Mouse (Mus musculus) skeletal muscle tissue, postnatal 0 days (tissue): Measurements from ENCODE around the gene Olfml1. TPM values are rescaled to one million over a fixed set of nuclear protein-coding genes. Genes with fewer than 3 reads are reported as not detected.

ENCODE experiments used
- polyA plus RNA-seq: library from polyadenylated mRNA; unstranded; fragments of >200 nt; fragmentation: Nextera tagmentation; extraction: Ambion mirVana; gene quantifications from 2 replicates; pipeline ENCODE4 v1.2.1, GENCODE M21; 2015

Gene Olfml1
- polyA plus RNA-seq: 11.5 and 13.4 TPM in 2 replicates

DNA sequence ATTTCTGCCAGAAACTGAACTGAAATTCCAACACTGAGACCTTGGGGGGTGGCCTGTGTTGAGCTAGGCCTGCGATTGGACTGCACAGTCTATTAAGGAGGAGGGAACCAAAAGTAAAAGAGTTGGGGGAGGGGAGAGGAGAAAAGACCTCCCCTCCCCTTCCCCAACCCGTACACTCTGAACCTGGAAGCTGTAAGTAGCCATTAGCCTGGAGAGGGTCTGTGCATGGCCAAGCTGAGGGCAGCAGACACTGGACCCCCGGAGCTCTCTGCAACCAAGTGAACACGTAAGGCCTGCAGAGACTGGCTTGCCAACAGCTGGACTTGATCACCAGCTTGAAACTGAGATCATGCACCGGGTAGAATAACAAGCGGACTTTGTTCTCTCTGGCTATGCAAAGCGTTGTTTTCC is at the start of gene Olfml1:
Gene Olfml1, plus strand, starts transcription at position 186 of the 411 bp plus-strand sequence.

DNA sequence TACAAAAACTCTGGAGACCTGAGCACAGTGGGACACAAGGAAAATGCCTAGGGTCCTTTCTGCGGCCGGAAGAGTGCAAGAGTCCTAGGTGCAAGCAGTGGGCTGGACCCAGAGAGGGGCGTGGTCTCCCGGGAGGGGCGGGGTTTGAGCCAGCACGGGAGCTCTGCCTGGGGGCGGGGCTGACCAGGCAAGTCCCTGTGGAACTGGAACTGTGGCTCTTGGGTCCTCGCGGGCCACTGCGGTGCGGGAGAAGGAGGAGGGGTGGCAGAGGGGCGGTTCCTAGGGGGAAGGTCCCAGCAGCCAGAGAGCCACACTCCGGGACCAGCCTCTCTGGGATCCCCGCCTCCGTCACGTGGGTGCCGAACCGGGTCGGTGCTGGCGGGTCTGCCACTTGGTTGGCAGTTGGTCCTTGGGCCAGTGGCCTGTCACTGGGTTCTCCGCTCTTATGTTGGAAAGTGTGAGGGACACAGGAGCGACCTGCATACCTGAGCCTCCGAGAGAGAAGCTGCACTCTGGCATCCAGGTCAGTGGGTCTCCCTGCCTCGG is 27.7 kb downstream of the Olfml1 start, which contains the start of gene Ppfibp2:
Gene Ppfibp2, plus strand, starts transcription at position 351 of the 546 bp plus-strand sequence.

DNA sequence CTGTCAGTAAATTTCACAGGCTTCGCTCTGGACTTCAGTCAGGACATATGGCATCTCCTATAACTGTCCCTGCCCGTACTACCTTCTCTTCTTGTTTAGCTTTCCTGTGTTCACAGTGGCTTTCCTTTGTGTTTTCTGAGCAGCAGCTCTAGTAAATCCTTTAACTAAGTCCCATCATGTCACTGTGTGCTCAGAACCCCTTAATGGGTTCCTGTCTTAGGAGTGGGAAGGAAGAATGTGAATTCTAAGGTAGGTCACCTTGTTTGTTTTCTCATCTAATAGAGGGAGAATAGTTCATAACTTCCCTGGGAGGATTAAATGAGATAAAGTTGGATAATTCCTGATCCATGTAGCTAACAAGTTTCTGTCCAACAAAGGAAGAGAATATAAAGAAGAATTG is 57.8 kb downstream of the Olfml1 start, which contains the start of gene 5330417H12Rik:
Gene 5330417H12Rik, minus strand, starts transcription at position 101 of the 400 bp plus-strand sequence.

Other genes with a start within 250 kb of the Olfml1 start
- gene Syt9, start 196.7 kb upstream of the Olfml1 start, polyA plus RNA-seq: 0.50 and 0.53 TPM in 2 replicates
- 7.1 and 7.8 TPM in 2 replicates for gene Ppfibp2, start 27.8 kb downstream of the Olfml1 start, polyA plus RNA-seq
- not detected in 2 replicates for gene 5330417H12Rik, start 57.7 kb downstream of the Olfml1 start, polyA plus RNA-seq
- gene Cyb5r2, start 190.6 kb downstream of the Olfml1 start, polyA plus RNA-seq: 0.54 and 0.94 TPM in 2 replicates
- gene Ovch2, start 233.8 kb downstream of the Olfml1 start, polyA plus RNA-seq: not detected in 2 replicates
- gene Olfr467, start 244.8 kb downstream of the Olfml1 start, polyA plus RNA-seq: not detected in 2 replicates